Mouse (Mus musculus) thymus, postnatal 14 days (tissue): ENCODE data around the gene Dapk3.
A peak's percentile ranks its signal among the peaks of the same experiment; 100 is the strongest.
"Not testable (repeated sequence)": the region's sequence is repeated elsewhere in the genome, so short reads cannot be mapped to it uniquely, and the experiment has no call there.

ENCODE experiments used
- DNase-seq: peaks from one replicate; pipeline ENCODE4 v3.0.0; 2021

The Dapk3 gene

DNA sequence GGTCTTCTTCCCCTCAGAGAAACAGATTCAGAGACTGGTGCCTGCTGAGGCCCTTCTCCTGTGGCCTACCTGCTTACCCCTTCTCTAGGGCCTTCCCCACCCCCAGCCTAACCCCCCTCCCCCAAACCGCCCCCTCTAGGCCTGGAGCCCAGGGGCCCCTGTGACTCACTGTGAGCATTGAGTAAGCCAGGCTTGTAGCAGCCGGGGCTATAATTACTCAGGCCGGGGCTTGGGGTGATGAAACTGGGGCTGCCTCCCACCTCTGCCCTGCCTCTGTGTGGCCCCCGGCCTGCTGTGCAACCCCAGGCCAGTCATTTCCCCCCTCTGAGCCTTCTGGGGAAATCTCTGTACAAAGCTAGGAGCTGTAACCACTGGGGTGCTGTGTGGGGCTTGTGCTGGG, 36.5 kb upstream of the Dapk3 start:
- no peak for DNase-seq

DNA sequence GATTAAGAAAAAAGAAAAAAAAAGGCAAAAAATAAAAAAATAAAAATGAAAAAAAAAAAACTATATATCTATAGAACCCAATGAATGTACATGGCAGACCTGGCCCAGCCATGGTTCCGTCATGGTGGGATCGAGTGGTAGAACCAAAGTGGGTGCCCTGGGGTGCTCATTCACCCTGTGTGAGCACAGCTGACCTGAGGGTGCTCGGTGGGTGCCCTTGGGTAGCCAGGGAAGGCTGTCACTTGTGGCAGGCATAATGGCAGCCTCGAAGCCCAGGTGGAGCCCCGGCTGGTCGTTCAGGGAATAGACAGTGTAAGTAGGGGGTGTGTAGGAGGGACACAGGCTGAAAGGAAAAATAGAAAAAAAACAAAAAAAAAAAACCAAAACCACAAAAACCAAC, 31.5 kb upstream of the Dapk3 start:
- DNase-seq: no peak

- DNase-seq: no peak
Measured at GRCm38 (mm10) chr10:81152609-81153008, 30.2 kb upstream of the Dapk3 start.

DNA sequence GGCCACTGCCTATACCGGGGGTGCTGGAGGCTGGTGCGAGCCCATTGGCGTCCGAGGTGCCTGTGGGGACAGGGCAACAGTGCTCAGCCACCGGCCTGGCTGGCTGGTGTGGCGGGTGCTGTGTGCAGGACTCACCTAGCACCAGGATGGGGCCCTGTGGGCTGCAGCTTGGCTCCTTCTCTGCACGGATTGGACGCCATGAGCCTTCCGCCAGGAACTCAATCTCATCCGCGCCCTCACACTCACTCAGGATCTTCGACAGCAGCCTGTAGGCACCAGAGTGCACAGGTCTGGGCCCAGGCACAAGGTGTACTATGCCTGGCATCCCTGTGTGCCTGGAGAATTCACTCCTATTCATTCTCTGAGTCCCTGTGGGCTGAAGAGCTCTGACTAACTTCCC, 28.5 kb upstream of the Dapk3 start:
- DNase-seq: no peak

DNA sequence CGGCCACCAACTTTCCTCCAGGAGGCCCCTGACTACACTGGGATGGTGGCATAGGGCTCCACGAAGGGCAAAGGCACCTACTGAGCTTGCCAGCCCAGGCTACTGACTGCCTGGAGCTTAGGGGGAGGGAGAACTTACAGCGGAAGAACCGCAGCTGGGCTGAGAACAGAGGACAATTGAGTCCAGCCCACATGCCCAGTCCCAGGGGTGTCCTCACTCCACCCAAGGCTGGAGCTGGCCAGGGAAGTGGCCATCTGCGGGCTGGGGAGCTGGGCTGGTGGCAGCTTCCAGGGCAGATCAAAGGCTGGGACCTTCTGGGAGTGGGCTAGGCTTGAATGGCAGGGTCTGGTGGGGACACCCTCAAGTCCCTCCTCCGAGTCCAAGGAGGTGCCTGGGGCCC, 28.1 kb upstream of the Dapk3 start:
- DNase-seq: no peak

- DNase-seq: no peak
Measured at GRCm38 (mm10) chr10:81161602-81162317, 21.0 kb upstream of the Dapk3 start.

- no peak for DNase-seq
Measured at GRCm38 (mm10) chr10:81162318-81162652, 20.5 kb upstream of the Dapk3 start.

DNA sequence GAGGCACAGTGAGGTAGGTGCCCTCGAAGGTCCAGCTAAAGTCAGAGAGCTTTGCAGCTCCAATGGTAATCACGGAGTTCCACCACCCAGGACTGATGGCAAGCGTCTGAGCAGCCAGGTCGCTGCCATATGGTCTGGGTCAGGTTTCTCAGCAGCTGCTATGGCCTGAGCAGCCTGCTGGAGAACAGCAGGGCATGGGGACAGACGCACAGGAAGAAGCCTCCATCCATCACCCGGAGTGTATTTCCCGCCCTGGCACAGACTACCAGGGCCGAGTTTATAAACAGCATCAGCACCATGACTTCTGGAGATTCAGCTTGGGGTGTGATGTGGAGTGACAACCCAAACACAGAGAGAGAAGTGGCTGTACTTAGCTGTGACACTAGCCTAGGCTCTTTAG, 17.7 kb upstream of the Dapk3 start:
- no peak for DNase-seq

DNA sequence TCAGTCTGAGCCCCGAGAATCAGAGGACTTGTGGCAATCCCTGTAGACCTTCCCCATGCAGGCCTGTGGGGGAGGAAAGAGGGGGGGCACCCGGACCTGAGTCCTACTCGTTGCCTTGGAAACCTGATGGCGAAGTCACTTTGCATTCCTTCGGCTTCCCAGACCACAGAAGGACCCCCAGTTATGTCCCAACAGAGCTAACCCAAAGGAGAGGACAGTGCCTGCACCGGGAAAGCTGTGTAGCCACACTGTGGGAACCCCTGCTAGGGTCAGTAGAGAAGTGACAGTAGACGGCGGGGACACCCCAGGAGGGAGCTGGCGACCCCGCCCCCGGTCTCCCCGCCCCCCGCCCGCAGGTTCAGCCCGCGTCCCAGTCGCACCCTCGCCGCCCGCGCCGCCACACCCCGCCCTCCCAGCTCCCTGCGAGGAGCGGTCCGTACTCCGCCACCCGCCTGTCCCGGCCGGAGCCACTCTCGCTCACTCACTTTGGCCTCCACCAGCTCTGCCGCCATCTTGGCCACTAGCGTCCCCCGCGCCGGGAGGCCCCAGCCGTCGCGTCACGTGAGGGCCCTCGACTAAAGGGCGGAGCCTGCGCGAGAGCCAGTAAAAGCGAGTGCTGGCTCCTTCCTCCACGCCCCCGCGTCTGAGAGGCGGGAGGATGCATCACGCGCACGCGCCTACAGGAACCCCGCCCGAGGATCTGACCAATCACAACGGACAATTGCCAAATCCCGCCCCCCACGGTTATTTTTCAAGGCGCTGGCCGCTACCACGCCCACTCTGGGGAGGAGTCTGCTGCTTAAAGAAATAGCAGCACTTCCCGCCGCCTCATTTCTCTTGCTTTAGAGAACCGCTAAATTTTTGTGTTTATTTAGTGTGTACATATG, 15.4 kb upstream of the Dapk3 start, which contains the start of gene Pias4:
Gene Pias4, minus strand, starts transcription at position 724 of the 887 bp plus-strand sequence.
- DNase-seq: peak; percentile 100

GRCm38 (mm10) chr10:81168087-81168431, 14.7 kb upstream of the Dapk3 start:
- DNase-seq: peak; percentile 54

DNA sequence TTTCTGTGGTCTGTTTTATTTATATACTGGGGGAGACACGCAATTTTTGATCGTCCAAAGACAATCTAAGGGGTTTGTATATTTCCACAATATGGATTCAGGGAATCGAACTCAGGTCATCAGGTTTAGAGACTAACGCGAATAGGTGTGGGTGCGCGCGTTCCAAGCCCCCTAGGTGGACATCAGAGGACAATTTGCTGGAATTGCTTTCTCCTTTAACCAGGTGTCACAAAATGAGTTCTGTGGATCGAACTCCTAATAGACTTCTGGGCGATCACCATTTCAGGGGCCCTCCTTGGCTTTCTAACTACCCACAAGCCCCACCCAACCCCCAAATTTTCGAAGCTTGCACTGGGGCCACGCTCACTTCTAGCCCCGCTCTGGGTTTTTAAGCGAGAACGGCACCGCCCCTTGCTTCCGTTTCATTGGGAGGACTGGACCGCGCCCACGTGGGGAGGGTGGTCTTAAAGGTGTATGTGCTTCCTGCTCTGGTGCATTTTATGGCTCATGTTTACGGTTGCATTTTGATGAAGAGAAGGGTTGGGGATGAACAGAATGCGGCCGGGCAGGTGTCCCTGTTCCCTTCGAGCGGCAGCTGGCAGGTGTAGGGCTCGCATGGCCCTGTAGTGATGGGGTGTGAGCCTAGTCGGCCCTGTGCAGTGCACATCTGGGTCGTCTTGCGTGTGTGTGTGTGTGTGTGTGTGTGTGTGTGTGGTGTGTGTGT, 14.1 kb upstream of the Dapk3 start:
- peak; percentile 93 for DNase-seq

DNA sequence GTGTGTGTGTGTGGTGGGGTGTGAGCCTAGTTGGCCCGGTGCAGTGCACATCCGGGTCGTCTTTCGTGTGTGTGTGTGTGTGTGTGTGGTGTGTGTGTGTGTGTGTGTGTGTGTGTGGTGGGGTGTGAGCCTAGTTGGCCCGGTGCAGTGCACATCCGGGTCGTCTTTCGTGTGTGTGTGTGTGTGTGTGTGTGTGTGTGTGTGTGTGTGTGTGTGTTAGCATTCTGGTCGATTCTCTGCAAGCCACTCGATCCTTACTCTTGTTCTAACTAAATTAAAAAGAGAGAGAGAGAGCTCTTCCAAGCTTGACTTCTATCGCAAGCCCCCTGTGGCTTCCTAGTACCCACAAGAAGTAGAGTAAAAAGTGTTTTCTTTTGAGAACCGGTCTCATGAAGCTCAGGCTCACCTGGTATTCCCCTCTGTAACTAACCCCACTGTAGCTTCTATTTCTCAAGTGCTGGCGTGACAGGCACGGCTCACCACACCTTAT, 13.3 kb upstream of the Dapk3 start:
- peak; percentile 60 for DNase-seq

GRCm38 (mm10) chr10:81173132-81173531, 9.7 kb upstream of the Dapk3 start:
- DNase-seq: peak; percentile 89

DNA sequence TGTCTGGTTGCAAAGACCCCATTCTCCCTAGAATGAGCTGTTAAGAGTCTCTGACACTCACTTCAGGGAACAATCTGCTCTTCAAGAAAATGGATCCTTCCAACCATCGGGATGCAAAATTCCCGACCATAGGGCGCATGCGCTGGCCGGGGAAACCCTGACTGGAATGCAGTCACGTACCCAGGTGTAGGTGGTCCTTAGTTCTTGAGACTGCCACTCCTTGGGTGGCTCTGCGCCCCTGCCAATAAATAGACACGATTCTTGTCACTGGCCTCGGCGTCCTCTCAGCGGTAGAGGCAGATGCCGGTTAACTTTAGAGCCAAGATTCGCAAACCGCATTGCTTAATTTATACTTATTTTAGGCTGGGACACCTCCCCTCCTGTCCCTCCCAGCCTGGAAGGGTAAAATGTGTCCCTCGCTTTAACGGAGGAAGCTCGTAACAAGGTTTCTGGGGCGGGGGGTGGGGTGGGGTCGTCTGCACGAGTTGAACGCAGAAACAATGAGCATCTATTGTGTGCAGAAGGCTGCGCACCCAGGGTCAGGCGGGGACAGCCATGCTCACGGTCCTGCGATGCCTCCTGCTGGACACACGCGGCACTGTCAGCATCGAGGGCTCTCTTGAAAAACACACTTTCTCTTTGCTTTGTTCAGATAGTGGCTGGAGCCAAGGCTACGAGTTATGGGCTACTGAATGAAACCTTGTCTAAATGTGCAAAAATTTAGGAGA, 8.0 kb upstream of the Dapk3 start:
- DNase-seq: peak; percentile 94

- not testable (repeated sequence) for DNase-seq
Measured at GRCm38 (mm10) chr10:81175345-81175701, 7.5 kb upstream of the Dapk3 start.

GRCm38 (mm10) chr10:81175936-81176465, 6.8 kb upstream of the Dapk3 start:
- no peak for DNase-seq

DNA sequence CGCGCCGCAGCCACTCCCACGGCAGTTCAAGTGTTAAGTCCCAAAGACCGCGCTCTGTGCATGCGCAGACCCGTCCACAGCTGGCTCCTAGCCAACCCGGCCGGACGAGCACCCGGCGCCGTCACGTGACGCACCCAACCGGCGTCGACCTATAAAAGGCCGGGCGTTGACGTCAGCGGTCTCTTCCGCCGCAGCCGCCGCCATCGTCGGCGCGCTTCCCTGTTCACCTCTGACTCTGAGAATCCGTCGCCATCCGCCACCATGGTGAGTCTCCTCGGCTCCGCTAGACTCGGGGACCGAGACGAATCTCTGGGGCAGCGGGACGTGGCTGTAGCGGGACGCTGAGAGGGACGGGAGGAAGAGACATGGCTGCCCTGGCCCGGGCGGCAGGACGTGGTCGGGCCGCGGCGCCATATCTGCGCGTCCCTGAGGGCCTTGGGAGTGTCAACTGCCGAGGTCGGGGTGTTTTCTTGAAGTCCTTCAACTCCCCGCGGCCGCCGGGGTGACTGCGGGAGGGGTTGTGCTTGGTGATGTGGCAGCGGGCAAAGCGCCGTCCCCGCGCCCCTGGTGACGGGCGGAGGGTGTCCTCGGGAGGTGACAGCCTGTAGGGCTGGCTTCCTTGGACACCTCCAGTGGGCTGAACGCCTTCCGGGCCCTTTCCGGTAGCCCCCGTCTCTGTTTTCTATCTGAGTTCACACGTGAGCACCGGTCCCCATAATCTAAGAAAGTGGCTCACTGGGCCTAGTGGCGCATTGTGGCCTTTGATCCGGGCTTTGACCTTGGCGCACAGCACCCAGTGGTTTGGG, 6.1 kb upstream of the Dapk3 start, which contains the start of gene Eef2:
Gene Eef2, plus strand, starts transcription at position 166 of the 806 bp plus-strand sequence.
- DNase-seq: peak; percentile 98

GRCm38 (mm10) chr10:81177491-81177925, 5.3 kb upstream of the Dapk3 start:
- DNase-seq: peak; percentile 52

DNA sequence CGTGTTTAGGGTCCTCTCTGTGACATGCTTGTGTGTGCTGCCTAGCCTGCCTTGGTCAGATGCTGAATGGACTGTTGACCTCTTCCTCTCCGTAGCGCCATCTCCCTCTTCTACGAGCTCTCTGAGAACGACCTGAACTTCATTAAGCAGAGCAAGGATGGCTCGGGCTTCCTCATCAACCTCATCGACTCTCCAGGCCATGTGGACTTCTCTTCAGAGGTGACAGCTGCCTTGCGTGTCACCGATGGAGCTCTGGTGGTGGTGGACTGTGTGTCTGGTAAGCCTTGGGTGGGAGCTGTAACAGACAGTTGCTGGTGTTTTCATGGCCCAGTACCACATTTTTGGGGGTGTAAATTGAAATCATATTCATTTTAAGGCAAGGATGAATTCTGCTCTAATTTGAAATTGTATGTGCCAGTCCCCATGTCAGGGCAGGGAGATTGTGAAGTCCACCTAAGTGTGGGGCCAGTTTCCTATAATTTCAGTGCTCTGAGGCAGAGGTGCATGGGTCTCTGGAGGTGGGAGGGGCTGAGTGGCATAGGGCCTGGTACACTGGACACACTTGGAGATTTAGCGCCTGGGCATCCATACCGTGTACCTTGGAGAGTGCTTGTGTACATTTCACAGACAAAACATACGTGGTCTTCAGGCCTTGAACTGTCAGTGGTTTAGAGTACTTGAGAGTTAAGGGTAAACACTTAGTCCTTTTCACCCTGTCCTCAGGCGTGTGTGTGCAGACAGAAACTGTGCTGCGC, 4.7 kb upstream of the Dapk3 start:
- peak; percentile 43 for DNase-seq

DNA sequence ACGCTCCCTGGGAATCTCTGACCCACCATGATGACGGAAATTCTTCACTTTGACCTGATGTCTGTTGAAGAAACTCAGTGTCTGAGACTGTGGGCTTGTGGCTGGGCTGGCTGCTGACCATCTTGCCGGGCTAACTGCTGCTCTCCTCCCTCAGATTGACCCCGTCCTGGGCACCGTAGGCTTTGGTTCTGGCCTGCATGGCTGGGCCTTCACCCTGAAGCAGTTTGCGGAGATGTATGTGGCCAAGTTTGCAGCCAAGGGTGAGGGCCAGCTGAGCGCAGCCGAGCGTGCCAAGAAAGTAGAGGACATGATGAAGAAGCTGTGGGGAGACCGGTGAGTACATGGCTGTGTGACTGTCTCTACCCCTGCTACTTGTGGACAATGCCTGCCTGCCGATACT, 3.9 kb upstream of the Dapk3 start:
- no peak for DNase-seq
